Mouse (Mus musculus) forebrain, postnatal 0 days (tissue): Measurements from ENCODE around the gene Rnf20. TPM values are rescaled to one million over a fixed set of nuclear protein-coding genes. Genes with fewer than 3 reads are reported as not detected.
"Not testable (repeated sequence)": the region's sequence is repeated elsewhere in the genome, so short reads cannot be mapped to it uniquely, and the experiment has no call there.

ENCODE experiments used
- ATAC-seq: fragments of 200-750 bp; cut with Nextera tagmentation; 2 replicates; pipeline ENCODE4 v1.8.0; 2017; ENCODE audit warnings: mild to moderate bottlenecking, moderate library complexity
- DNase-seq: peaks from one replicate; pipeline ENCODE4 v3.0.0-alpha.2; 2015
- H3K27ac ChIP-seq: fragments of 300-500 bp; sonication (generic); 2 replicates; pipeline ENCODE4 v1.5.1; 2014; ENCODE audit warnings: low read depth, mild to moderate bottlenecking, antibody characterized with exemption, low read length, moderate library complexity, mixed read lengths
- H3K27me3 ChIP-seq: fragments of 300-500 bp; sonication (generic); 2 replicates; pipeline ENCODE4 v1.6.1; 2014; ENCODE audit warnings: mild to moderate bottlenecking, low read length, mixed read lengths; ENCODE audit not compliant: insufficient read depth
- H3K36me3 ChIP-seq: fragments of 300-500 bp; sonication (generic); 2 replicates; pipeline ENCODE4 v1.6.1; 2014; ENCODE audit warnings: mild to moderate bottlenecking, moderate library complexity; ENCODE audit not compliant: insufficient read depth
- H3K4me1 ChIP-seq: fragments of 300-500 bp; sonication (generic); 2 replicates; pipeline ENCODE4 v1.6.1; 2014; ENCODE audit warnings: antibody characterized with exemption; ENCODE audit not compliant: insufficient read depth
- H3K4me2 ChIP-seq: fragments of 300-500 bp; sonication (generic); 2 replicates; pipeline ENCODE4 v1.6.1; 2014; ENCODE audit warnings: low read depth, mild to moderate bottlenecking, moderate library complexity
- H3K4me3 ChIP-seq: fragments of 300-500 bp; sonication (generic); 2 replicates; pipeline ENCODE4 v1.5.1; 2014; ENCODE audit warnings: low read depth, low read length, mixed read lengths
- H3K9ac ChIP-seq: fragments of 300-500 bp; sonication (generic); 2 replicates; pipeline ENCODE4 v1.6.1; 2014; ENCODE audit warnings: mild to moderate bottlenecking
- H3K9me3 ChIP-seq: fragments of 300-500 bp; sonication (generic); 2 replicates; pipeline ENCODE4 v1.6.1; 2016; ENCODE audit warnings: low read length
- CTCF ChIP-seq: sonication (generic); IDR thresholded peaks from 2 replicates; pipeline ENCODE4 v1.5.1; 2016; ENCODE audit warnings: antibody characterized with exemption, control low read depth, low read depth
- WGBS: fragments of 180-500 bp; shearing (Covaris S2); extraction: QIAGEN DNeasy Blood & Tissue Kit; methylation state at CpG from one replicate; pipeline ENCODE4 v1.1.7; 2014; 5-methylcytosine and 5-hydroxymethylcytosine counted together
- polyA plus RNA-seq: library from polyadenylated mRNA; unstranded; fragments of >200 nt; fragmentation: Nextera tagmentation; extraction: Ambion mirVana; gene quantifications from 2 replicates; pipeline ENCODE4 v1.2.1, GENCODE M21; 2015
- total RNA-seq: library from RNA; depleted of rRNA; stranded (reverse); fragments of >200 nt; gene quantifications from 2 replicates; pipeline ENCODE4 v1.2.3, GENCODE M21; 2014

Gene Rnf20
- total and polyA plus RNA-seq, 2 experiments from 2014 or later, result 44.1 to 79.1 TPM

DNA sequence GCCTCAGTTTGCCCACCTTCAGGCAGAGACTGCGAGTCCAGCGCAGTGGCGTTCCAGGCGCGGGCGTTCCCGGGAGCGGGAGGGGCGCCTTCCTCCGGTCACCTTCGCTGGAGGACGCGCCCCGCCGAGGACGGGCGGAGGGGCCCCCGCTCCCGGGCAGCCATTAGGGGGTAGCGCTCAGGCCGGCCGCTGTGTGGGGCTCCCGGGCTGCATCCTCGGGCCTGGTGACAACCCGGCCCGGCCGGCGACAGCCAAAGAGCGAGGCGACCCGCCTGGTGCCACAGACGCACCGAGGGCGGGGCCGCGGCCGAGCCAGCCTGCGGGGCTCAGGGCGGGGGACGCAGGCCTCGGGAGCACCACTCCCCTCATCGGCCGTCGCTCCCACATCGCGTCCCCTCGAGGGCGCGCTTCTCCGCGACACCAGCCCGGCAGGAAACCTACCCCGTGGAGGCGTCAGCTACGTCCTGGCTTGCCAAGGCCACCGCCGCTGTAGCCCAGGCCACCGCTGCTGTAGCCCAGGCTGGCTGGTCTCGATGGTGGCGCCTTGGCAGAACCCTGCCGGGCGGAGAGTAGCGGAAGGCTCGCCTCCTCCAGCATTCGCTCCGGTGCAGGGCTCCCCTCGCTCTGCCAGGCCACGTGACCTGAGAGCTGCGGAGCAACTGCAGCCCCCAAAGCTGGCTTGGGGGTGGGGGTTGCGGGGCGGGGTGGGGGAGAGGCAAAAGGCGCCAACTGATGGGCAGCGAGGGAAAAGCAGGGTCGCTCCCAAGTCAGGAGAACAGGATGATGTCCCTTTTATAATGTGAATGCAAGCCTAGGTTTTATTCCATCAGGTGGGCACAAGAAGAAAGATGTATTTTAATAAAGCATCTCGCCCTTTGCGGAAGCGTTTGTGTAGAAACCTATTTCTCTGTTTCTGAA, 34.4 kb upstream of the Rnf20 start, which contains the start of gene Tmem246:
Gene Tmem246, minus strand, starts transcription at position 694 of the 918 bp plus-strand sequence.
- DNase-seq, result peak; percentile 87
- H3K9me3 ChIP-seq, result no peaks in the 10 kb centered on the region
- peak within 1 kb of the TSS; percentile 91 for H3K27ac ChIP-seq
- no peaks in the 10 kb centered on the region for H3K36me3 ChIP-seq
- H3K4me2 ChIP-seq, result peak within 1 kb of the TSS; percentile 80
- TF ChIP-seq CTCF, result peak; percentile 33; the same call in 1 of the 2 replicates
- H3K9ac ChIP-seq, result peak within 1 kb of the TSS; percentile 89
- H3K27me3 ChIP-seq, result no peaks in the 10 kb centered on the region
- 1% methylated on average over 74 of the region's 77 CpGs for WGBS
- H3K4me1 ChIP-seq, result no peaks in the 10 kb centered on the region
- ATAC-seq, result peak; percentile 95
- H3K4me3 ChIP-seq, result peak within 1 kb of the TSS; percentile 83

DNA sequence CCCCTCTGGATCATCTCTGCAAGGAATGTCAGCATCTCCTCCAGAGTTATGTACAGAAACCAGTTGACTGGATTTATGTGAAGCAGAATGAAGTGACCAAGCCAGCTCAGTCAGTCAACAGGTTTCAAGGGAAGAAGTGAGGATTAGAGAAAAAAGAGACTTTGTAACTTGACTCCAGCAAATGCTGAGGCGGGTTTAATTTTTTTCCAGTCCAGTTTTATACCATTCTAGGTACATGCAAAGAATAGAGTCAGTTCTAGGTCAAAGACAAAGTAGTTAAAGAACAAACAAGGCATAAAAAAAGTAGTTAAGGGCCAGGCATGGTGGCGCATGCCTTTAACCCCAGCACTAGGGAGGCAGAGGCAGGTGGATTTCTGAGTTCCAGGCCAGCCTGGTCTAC, 28.6 kb upstream of the Rnf20 start:
- Histone ChIP-seq H3K4me3 (no peak overlapping the region), H3K4me1 (no peaks in the 10 kb centered on the region), H3K9me3 (no peaks in the 10 kb centered on the region), H3K4me2 (no peak overlapping the region), H3K27ac (no peak overlapping the region), H3K27me3 (no peaks in the 10 kb centered on the region), H3K9ac (no peak overlapping the region), H3K36me3 (no peaks in the 10 kb centered on the region)
- TF ChIP-seq CTCF, result no peak
- 83% methylated on average over 2 of the region's 2 CpGs for WGBS
- DNase-seq, result no peak
- no peak for ATAC-seq

DNA sequence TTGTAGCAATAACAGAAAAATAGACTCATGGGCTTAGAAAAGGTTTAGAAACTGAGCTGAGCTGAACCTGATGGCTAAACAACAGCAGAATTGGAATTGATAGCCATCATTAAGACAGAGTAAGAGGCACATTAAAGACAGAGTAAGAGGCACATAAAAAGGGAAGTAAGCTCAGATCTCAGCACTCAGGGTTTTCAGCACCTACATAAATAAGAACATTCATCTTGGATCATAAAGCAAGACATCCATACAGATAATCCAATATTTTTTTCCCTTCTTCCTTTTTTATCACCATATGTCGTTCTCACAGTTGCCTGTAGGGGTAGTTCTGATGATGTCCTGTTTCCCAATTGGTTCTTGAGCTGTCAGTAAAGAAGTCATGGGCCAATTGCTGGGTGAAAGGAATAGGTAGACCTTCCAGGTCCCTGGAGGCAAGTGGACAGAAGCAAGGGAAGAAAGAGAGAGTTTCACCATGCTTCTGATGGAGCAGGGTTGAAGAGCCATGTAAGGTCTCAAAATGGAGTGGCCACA, 27.7 kb upstream of the Rnf20 start:
- Histone ChIP-seq H3K4me2 (no peak overlapping the region), H3K27me3 (no peaks in the 10 kb centered on the region), H3K4me3 (no peak overlapping the region), H3K27ac (no peak overlapping the region), H3K9me3 (no peaks in the 10 kb centered on the region), H3K4me1 (no peaks in the 10 kb centered on the region), H3K36me3 (no peaks in the 10 kb centered on the region), H3K9ac (no peak overlapping the region)
- no peak for DNase-seq
- 0 out of 2 replicates have a peak, but pooled peaks have one; percentile 1 for TF ChIP-seq CTCF
- ATAC-seq, result no peak
- WGBS, result 58% methylated on average over 1 of the region's 1 CpGs

DNA sequence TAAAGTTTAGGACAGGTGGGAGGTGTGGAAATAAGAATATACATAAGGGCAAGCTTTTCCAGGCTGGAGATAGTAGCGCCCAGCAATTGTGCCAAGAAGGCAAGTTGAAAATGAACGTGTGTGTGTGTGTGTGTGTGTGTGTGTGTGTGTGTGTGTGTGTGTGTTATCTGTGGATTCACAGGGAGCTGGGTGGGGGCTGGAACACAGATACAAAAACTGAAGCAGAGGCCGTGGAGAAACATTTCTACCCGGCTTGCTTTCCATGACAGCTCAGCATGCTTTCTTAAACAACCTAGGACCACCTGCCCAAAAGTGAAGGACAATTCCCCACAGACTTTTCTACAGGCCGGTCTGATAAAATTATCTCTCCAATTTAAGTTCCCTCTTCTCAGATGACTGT, 27.2 kb upstream of the Rnf20 start:
- WGBS, result 94% methylated on average over 5 of the region's 5 CpGs
- no peak for ATAC-seq
- H3K27me3 ChIP-seq, result no peaks in the 10 kb centered on the region

DNA sequence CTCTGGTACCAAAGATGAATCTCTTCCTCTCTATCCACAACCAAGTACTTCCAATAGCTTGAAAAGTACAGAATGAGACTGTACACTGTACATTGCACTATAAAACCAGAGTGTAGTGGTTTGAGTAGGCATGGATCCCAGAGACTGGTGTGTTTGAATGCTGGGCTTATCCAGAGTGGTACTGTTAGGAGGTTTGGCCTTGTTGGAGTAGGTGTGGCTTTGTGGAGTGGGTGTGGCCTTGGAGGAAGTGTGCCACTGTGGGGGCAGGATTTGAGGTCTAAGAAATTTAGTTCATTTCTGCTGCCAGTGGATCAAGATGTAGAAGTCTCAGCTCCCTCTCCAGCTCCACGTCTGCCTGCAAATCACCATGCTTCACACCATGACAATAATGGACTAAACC, 26.3 kb upstream of the Rnf20 start:
- 83% methylated on average over 1 of the region's 1 CpGs for WGBS
- no peak for ATAC-seq

More for the DNA sequence above, 27.2 kb upstream of the Rnf20 start:
- DNase-seq, result no peak
- H3K4me3 ChIP-seq, result no peak overlapping the region
- no peaks in the 10 kb centered on the region for H3K36me3 ChIP-seq
- no peak overlapping the region for H3K9ac ChIP-seq
- no peak overlapping the region for H3K4me2 ChIP-seq
- no peaks in the 10 kb centered on the region for H3K4me1 ChIP-seq
- TF ChIP-seq CTCF, result no peak
- no peak overlapping the region for H3K27ac ChIP-seq
- H3K9me3 ChIP-seq, result no peaks in the 10 kb centered on the region

DNA sequence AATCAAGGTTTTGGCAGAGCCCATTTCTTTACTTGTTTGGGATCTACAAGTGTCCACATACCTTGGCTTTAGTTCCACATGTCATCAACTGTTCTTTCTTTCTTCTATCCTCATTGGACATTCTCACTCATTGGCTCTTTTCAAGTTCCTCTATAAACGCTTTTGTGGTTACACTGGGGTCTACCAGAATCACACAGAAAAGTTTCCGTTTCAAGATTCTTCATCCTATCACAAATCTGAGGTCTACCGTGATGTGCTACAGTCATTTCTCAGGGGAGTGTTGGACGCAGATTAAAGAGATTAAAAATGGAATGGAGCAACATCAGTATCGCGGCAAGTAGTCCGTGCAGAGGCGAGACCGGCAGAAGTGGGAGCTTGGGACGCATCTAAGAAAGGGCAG, 14.9 kb upstream of the Rnf20 start:
- WGBS, result 96% methylated on average over 10 of the region's 10 CpGs
- Histone ChIP-seq H3K4me2 (no peak overlapping the region), H3K36me3 (no peaks in the 10 kb centered on the region)

More for the DNA sequence above, 26.3 kb upstream of the Rnf20 start:
- DNase-seq, result no peak
- no peak overlapping the region for H3K9ac ChIP-seq
- H3K27me3 ChIP-seq, result no peaks in the 10 kb centered on the region
- no peak overlapping the region for H3K4me2 ChIP-seq
- H3K9me3 ChIP-seq, result no peaks in the 10 kb centered on the region
- H3K27ac ChIP-seq, result no peak overlapping the region
- no peak overlapping the region for H3K4me3 ChIP-seq
- no peak for TF ChIP-seq CTCF
- H3K4me1 ChIP-seq, result no peaks in the 10 kb centered on the region
- no peaks in the 10 kb centered on the region for H3K36me3 ChIP-seq

DNA sequence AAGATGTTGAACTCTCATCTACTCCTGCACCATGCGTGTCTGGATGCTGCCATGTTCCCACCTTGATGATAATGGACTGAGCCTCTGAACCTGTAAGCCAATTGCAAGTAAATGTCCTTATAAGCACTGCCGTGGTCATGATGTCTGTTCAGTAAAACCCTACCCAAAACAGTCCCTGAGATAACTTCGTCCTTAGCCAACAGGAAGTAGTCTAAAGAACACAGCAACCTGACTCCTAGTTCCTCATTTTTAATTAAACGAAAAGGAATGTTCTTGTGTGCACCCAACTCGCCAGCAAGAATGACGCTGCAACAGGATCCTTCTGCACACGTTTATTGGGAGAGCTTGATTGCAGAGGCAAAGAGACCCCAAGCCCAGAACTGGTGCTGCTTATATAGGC, 11.9 kb upstream of the Rnf20 start:
- H3K4me1 ChIP-seq, H3K9ac ChIP-seq, H3K9me3 ChIP-seq, ATAC-seq, H3K27me3 ChIP-seq, H3K36me3 ChIP-seq, H3K4me3 ChIP-seq, H3K4me2 ChIP-seq, DNase-seq, H3K27ac ChIP-seq: not testable (repeated sequence)
- WGBS, result 92% methylated on average over 7 of the region's 7 CpGs

More for the DNA sequence above, 14.9 kb upstream of the Rnf20 start:
- DNase-seq (no peak), ATAC-seq (no peak)
- no peaks in the 10 kb centered on the region for H3K4me1 ChIP-seq
- no peaks in the 10 kb centered on the region for H3K9me3 ChIP-seq
- H3K9ac ChIP-seq, result no peak overlapping the region
- H3K4me3 ChIP-seq, result no peak overlapping the region
- no peak for TF ChIP-seq CTCF
- no peaks in the 10 kb centered on the region for H3K27me3 ChIP-seq
- H3K27ac ChIP-seq, result no peak overlapping the region
